Mouse (Mus musculus): ENCODE results near the gene Stk32b. TPM values are rescaled to one million over a fixed set of nuclear protein-coding genes. Genes with fewer than 3 reads are reported as not detected.
A peak's percentile ranks its signal among the peaks of the same experiment; 100 is the strongest.

Gene Stk32b
- polyA plus RNA-seq, 1 experiment from 2014 or later: 1.6 TPM

DNA sequence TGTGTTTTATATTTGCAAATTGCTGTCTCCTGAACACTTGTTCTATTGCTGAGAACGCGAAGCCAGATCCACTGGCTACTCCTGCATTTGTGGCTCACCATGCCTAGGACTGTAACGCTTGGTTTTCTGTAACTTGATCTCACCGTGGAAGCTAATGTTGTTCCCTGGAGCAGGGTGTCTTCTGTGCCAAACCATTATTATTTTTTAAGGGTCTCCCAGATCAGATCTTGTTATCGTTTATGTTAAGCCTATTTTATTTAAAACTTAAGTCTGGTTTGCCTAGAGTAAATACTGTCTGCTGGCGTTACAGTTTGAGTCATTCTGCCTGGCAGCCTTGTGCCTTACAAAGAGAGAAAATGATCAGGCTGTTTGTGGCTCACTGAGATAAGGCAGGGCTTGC is 3.7 kb upstream of the Stk32b start:
- Histone ChIP-seq H3K4me3 (no peak overlapping the region), H3K4me2 (replicated peaks) (no peak overlapping the region), H3K4me1 (peaks cover 8% of the 10 kb centered on the region; the same call in 1 of the 2 replicates), H3K27me3 (peaks cover 22% of the 10 kb centered on the region), H3K36me3 (no peaks in the 10 kb centered on the region), H3K9ac (no peak overlapping the region), H3K27ac (no peak overlapping the region), H3K9me3 (no peaks in the 10 kb centered on the region)
- 15% methylated on average over 6 of the region's 6 CpGs for WGBS
- ATAC-seq (ENCODE audit: insufficient number of reproducible peaks, insufficient read depth, low FRiP score, low TSS enrichment): no peak

DNA sequence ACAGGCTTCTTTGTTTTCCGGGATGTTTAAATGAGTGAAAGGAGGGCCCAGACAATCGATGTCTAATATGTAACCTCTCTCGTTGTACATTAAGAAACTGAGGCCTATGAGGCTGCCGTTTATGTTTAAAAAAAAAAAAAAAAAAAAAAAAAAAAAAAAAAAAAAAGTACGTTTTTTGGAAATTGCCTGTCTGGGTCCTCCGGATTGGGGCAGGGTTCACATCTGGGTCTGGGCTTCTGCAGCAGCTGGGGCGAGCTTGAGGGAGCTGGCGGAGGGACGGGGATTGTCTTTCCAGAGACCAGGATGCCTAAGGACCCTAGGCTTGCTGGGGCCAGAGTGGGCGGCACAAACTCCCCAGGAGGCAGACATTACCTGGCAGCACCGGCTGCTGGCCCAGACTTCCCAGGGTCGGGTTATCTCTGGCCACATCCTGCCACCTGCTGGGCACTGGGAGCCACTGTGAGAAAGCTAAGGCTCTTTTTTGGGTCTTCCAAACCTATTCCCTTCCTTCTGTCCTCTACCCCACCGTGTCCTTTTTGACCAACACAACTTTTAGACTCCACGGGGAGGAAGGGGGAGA is 503 bp upstream of the Stk32b start:
- under 1% methylated on average over 14 of the region's 14 CpGs for WGBS
- H3K9me3 ChIP-seq: no peaks in the 10 kb centered on the region
- H3K27ac ChIP-seq: no peak overlapping the region
- H3K4me2 ChIP-seq (replicated peaks): peak overlapping the region; percentile 88
- H3K27me3 ChIP-seq: peaks cover 29% of the 10 kb centered on the region
- peak; percentile 55; the same call in 1 of the 2 replicates for ATAC-seq (ENCODE audit: insufficient number of reproducible peaks, insufficient read depth, low FRiP score, low TSS enrichment)
- H3K4me1 ChIP-seq: peaks cover 4% of the 10 kb centered on the region; the same call in 1 of the 2 replicates
- no peaks in the 10 kb centered on the region for H3K36me3 ChIP-seq
- peak overlapping the region; percentile 34 for H3K9ac ChIP-seq
- peak overlapping the region; percentile 48 for H3K4me3 ChIP-seq

DNA sequence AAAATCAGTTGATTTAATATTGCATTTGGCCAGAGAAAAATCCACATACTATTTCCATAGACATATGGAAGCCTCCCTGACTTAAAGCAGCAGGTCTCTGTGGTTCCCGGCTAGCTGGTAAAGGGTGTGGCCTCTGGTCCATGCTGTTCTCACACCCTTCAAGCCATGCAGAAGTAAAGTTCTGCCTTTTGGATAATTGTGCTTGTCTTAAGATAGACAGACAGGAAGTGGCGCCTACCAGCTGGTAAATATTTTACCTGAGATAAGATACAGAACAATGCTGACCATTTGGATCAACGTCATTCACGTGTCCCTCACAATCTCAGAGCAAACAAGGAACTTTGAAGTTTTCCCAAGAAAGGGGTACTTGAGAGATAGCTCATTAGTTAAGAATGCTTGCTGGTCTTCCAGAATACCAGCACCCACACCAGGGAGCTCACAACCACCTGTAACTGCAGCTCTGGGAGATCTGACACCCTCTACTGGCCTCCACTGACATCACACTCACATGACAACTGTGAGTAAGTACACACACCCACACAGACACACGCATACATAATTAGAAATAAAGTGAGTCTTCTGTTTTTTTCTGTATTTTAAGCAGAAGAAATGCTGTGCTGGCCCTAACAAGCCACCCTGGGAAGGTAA is 7.6 kb downstream of the Stk32b start:
- Histone ChIP-seq H3K9ac (no peak overlapping the region), H3K4me3 (no peak overlapping the region), H3K4me1 (no peaks in the 10 kb centered on the region), H3K27me3 (no peaks in the 10 kb centered on the region), H3K9me3 (peaks cover 5% of the 10 kb centered on the region; the same call in 1 of the 2 replicates), H3K4me2 (replicated peaks) (no peak overlapping the region), H3K27ac (no peak overlapping the region), H3K36me3 (no peaks in the 10 kb centered on the region)
- WGBS: 94% methylated on average over 5 of the region's 5 CpGs
- ATAC-seq (ENCODE audit: insufficient number of reproducible peaks, insufficient read depth, low FRiP score, low TSS enrichment): no peak

DNA sequence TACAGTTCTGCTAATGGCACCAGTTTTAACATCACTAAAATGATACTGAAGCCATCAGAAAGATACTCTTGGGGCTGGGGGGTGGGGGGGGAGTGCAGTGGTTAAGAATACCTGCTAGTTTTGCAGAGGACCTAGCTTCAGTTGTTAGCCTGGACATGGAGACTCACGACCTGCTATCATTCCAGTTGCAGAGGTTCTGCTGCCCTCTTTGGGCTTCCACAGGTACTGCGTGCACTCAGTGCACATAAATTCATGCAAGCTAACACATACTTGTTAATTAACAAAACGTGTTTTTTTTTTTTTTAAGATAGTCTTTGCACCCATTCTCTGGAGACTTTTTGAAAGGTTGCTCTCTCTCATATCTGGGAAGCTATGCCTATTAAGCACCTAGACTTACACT is 8.8 kb downstream of the Stk32b start:
- Histone ChIP-seq H3K9me3 (peaks cover 5% of the 10 kb centered on the region; the same call in 1 of the 2 replicates), H3K4me2 (replicated peaks) (no peak overlapping the region), H3K27ac (no peak overlapping the region), H3K4me3 (no peak overlapping the region), H3K36me3 (no peaks in the 10 kb centered on the region), H3K27me3 (no peaks in the 10 kb centered on the region), H3K9ac (no peak overlapping the region), H3K4me1 (no peaks in the 10 kb centered on the region)
- WGBS: 62% methylated on average over 3 of the region's 3 CpGs
- ATAC-seq (ENCODE audit: insufficient number of reproducible peaks, insufficient read depth, low FRiP score, low TSS enrichment): no peak

DNA sequence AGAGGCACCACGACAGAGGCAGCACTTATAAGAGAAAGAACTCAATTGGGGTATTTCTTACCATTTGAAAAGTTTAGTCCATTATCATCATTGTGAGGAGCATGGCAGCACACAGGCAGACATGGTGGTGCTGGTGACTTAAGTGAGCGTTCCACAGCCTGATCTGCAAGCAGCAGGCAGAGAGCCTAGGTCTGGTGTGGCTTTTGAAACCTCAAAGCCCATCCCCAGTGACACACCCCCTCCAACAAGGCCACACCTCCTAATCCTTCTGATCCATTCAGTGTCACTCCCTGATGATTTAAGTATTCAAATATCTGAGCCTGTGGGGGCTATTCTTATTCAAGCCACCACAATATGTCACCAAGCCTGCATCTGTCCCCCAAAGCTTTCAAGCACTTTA is 12.0 kb downstream of the Stk32b start:
- no peak for ATAC-seq (ENCODE audit: insufficient number of reproducible peaks, insufficient read depth, low FRiP score, low TSS enrichment)
- H3K9ac ChIP-seq: no peak overlapping the region
- 80% methylated on average over 2 of the region's 2 CpGs for WGBS
- no peak overlapping the region for H3K4me2 ChIP-seq (replicated peaks)
- H3K4me1 ChIP-seq: no peaks in the 10 kb centered on the region
- peaks cover 5% of the 10 kb centered on the region; the same call in 1 of the 2 replicates for H3K9me3 ChIP-seq
- no peak overlapping the region for H3K4me3 ChIP-seq
- H3K27ac ChIP-seq: no peak overlapping the region
- no peaks in the 10 kb centered on the region for H3K27me3 ChIP-seq
- H3K36me3 ChIP-seq: no peaks in the 10 kb centered on the region

DNA sequence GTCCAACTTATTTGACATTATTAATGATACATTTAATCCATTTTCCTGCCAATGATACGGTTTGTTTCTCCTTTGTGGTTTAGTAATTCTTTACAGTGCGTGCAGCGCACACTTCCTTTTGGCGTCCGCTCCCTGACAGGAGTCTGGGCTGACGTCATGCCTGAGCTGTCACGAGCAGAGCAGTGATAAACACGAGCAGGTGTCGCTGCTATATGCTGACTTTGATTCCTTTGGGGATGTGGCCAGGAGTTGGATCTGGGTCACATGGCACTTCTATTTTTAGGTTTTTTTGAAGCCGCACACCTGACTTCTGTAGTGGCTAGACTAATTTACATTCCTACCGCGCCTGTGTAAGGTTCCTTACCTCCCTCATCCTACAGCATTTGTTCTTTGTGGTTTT is 17.2 kb downstream of the Stk32b start:
- no peak overlapping the region for H3K4me3 ChIP-seq
- no peak overlapping the region for H3K9ac ChIP-seq
- H3K36me3 ChIP-seq: no peaks in the 10 kb centered on the region
- H3K4me1 ChIP-seq: no peaks in the 10 kb centered on the region
- no peak overlapping the region for H3K4me2 ChIP-seq (replicated peaks)
- 68% methylated on average over 12 of the region's 12 CpGs for WGBS
- no peak overlapping the region for H3K27ac ChIP-seq
- no peaks in the 10 kb centered on the region for H3K27me3 ChIP-seq
- H3K9me3 ChIP-seq: no peaks in the 10 kb centered on the region
- no peak for ATAC-seq (ENCODE audit: insufficient number of reproducible peaks, insufficient read depth, low FRiP score, low TSS enrichment)

DNA sequence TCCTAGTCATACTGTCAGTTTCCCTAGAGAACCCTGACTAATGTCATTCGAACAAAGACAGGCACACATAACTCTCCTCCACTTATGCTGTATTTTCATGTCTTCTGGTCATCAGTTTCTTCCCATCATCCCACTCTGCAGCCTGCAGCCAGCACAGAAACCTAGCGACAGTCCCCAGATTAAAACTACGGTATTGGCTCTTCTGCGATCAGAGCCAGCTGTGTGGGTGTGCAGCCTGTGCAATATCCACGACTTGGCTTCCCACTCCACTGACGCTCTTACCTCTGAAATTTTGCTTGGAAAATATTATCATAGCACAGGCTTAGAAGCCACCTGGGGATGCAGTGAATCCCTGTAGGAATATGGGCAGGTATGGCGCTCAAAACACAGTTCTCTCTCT is 19.7 kb downstream of the Stk32b start:
- 87% methylated on average over 7 of the region's 7 CpGs for WGBS
- H3K27me3 ChIP-seq: no peaks in the 10 kb centered on the region
- no peak for ATAC-seq (ENCODE audit: insufficient number of reproducible peaks, insufficient read depth, low FRiP score, low TSS enrichment)

DNA sequence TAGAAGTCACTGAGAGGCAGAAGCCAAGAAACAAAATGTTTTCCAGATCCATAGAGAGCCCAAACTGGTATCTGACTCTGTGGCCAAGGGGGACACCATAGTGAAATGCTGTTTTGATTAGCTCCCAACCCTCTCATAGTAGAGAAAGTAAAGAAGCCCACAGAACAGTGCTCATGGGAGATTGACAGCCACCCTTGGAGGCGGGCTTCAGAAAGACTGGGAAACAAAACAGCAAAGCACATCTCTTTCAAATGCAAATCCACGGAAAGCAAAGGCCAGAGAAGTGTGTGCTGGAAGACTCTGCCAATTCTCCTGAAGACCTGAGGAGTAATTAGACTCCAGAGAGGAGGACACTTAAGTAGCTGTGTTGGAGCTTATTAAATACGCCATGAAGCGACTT is 21.2 kb downstream of the Stk32b start:
- H3K27me3 ChIP-seq: no peaks in the 10 kb centered on the region
- no peak overlapping the region for H3K4me3 ChIP-seq
- no peaks in the 10 kb centered on the region for H3K36me3 ChIP-seq
- no peak for ATAC-seq (ENCODE audit: insufficient number of reproducible peaks, insufficient read depth, low FRiP score, low TSS enrichment)
- no peaks in the 10 kb centered on the region for H3K9me3 ChIP-seq
- H3K9ac ChIP-seq: no peak overlapping the region
- no peak overlapping the region for H3K4me2 ChIP-seq (replicated peaks)
- H3K27ac ChIP-seq: no peak overlapping the region
- H3K4me1 ChIP-seq: no peaks in the 10 kb centered on the region
- WGBS: 39% methylated on average over 4 of the region's 4 CpGs

More for the DNA sequence above, 19.7 kb downstream of the Stk32b start:
- Histone ChIP-seq H3K4me3 (no peak overlapping the region), H3K4me1 (no peaks in the 10 kb centered on the region), H3K36me3 (no peaks in the 10 kb centered on the region), H3K9me3 (no peaks in the 10 kb centered on the region), H3K9ac (no peak overlapping the region), H3K4me2 (replicated peaks) (no peak overlapping the region), H3K27ac (no peak overlapping the region)

DNA sequence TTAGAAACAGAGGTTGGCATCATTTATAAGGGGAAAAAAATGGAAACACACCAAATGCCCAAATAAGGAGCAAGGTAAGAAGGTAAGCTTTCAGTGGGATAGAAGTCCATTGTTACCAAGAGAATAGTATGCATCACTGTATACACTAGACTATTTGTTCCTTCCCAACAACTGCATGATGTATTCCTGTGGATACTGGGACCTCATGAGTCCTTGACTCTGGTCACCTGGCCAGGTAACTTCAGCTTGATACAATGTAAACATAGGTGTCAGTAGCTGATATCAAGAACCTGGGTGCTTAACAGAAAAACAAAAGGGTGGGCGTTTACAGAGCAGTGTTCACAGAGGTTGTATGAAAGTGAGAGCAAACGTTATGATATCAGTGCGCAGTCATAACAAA is 24.2 kb downstream of the Stk32b start:
- Histone ChIP-seq H3K36me3 (no peaks in the 10 kb centered on the region), H3K9me3 (no peaks in the 10 kb centered on the region), H3K4me1 (no peaks in the 10 kb centered on the region), H3K27me3 (no peaks in the 10 kb centered on the region), H3K9ac (no peak overlapping the region), H3K27ac (no peak overlapping the region), H3K4me3 (no peak overlapping the region), H3K4me2 (replicated peaks) (no peak overlapping the region)
- WGBS: 80% methylated on average over 3 of the region's 3 CpGs
- no peak for ATAC-seq (ENCODE audit: insufficient number of reproducible peaks, insufficient read depth, low FRiP score, low TSS enrichment)

DNA sequence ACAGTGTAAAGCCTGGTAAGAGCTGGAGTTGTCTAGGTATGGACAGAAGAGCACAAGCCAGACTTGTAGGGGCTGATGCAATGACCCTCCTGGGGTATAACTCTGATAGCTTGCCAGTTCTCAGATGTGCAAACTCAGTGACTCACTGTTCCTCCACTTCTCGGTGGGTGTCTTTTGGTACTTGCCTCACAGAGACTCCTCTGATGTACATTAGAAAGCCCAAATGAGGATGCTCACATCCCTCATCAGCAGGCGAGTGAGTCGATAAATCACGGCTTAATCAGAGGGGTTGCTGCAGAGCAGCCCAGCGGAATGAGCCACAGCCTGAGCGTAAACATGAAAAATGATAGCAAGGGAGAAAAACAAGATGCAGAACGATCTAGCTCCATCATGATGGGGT is 46.2 kb downstream of the Stk32b start:
- Histone ChIP-seq H3K27me3 (no peaks in the 10 kb centered on the region), H3K4me1 (no peaks in the 10 kb centered on the region), H3K9me3 (no peaks in the 10 kb centered on the region), H3K4me3 (no peak overlapping the region), H3K9ac (no peak overlapping the region), H3K4me2 (replicated peaks) (no peak overlapping the region), H3K27ac (no peak overlapping the region), H3K36me3 (no peaks in the 10 kb centered on the region)
- no peak for ATAC-seq (ENCODE audit: insufficient number of reproducible peaks, insufficient read depth, low FRiP score, low TSS enrichment)
- WGBS: 88% methylated on average over 7 of the region's 7 CpGs

DNA sequence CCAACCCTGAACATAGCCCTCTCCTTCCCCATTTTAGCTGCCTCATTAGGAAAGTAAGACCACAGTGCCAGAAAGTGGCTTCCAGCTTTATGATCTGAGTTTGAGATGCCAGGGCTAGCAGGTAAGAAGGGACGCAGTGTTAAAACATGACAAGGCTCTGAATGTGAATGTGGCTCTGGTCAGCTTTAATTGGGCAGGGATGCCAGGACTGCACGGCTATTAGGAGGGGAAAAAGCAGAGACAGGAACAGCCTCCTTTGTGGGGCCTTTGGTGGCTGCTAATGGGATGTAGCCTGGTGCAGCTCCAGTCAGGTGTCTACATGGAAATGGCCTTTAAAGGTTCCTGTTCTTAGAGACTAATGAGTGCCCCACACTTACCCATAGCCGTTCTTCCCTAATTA is 52.0 kb downstream of the Stk32b start:
- H3K9ac ChIP-seq: no peak overlapping the region

DNA sequence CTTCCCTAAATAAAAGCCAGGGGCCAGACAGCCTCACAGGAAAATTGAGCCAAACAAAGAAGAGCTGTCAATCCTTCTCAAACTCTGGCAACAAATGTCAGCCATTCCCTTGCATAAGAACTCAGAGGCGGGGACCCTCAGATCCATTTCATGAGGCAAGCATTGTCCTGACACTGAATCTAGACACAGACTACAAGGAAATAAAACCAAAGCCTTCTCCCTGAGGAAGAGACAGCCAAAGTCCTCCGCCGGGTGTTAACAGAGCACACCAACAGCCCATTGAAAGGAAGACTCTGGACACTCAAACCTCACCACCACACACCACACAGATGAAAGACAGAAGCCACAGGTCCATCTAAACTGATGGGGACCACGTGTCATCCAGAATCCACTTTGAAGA is 57.8 kb downstream of the Stk32b start:
- Histone ChIP-seq H3K9ac (no peak overlapping the region), H3K4me3 (no peak overlapping the region), H3K4me2 (replicated peaks) (no peak overlapping the region), H3K27me3 (no peaks in the 10 kb centered on the region), H3K27ac (no peak overlapping the region), H3K36me3 (no peaks in the 10 kb centered on the region), H3K9me3 (no peaks in the 10 kb centered on the region), H3K4me1 (no peaks in the 10 kb centered on the region)
- no peak for ATAC-seq (ENCODE audit: insufficient number of reproducible peaks, insufficient read depth, low FRiP score, low TSS enrichment)
- WGBS: 77% methylated on average over 4 of the region's 4 CpGs

More for the DNA sequence above, 52.0 kb downstream of the Stk32b start:
- Histone ChIP-seq H3K27ac (no peak overlapping the region), H3K36me3 (no peaks in the 10 kb centered on the region), H3K4me3 (no peak overlapping the region), H3K27me3 (no peaks in the 10 kb centered on the region), H3K4me2 (replicated peaks) (no peak overlapping the region), H3K9me3 (no peaks in the 10 kb centered on the region), H3K4me1 (no peaks in the 10 kb centered on the region)
- 73% methylated on average over 3 of the region's 3 CpGs for WGBS
- ATAC-seq (ENCODE audit: insufficient number of reproducible peaks, insufficient read depth, low FRiP score, low TSS enrichment): no peak
